11 mouse cellular contexts compared by ENCODE assay signal in the genomic region with DNA sequence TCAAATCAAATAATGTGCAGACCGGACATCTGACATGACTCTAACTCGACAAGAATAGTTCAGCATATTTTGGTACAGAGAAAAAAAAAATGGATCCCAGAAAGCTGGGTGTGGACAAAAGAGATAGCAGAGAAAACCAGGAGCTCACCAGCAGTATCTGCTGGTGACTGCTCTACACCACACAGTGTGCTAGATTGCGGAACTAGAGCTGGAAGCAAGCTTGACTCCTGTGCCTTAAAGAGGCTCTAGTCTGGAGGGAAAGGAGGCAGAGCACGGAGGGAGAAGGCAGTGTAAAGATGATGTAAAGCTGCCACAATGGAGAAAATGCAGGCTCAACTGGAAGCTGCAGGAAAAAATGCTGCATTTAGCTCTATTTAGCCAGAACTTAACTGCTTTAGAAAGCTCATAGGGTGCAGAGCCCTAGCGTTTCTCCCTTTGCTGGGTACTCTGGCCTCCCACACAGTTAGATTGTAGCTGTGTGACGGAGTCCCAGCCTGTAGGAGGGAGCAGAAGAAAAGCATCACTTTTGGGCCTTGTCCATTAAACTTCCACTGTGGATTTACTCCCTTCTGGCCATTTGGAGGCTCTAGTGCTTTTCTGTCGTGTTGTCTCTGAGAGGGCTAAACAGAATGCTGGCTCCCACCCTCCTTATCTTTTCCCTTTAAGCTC.
A peak's percentile ranks its signal among the peaks of the same experiment; 100 is the strongest.
DNase-seq lines count a peak whose midpoint lies in the region.
"Had no signal": no experiment of that assay in that cellular context is flagged by ENCODE, and none has a peak within 500 bp of the region (broad histone marks: within the 10 kb centered on the region; RNA-seq: fewer than 3 reads in every experiment).

No protein-coding gene starts in this region.

- DNase-seq in frontal cortex, adult 2 months (ENCODE audit: extremely low spot score in 1 of 2, low spot score in 1 of 2), result peak; percentile 51 to 73
- no peak for DNase-seq in frontal cortex, postnatal 14 days (ENCODE audit: low spot score in 2 of 2)
- peak; percentile 4 for DNase-seq in ovary, postnatal 14 days (ENCODE audit: low spot score)
- no peak for DNase-seq in ovary, postnatal 10 days (ENCODE audit: low spot score)
- peak; percentile 43 to 57 for DNase-seq in left cerebral cortex, postnatal 36 days (ENCODE audit: low spot score in 2 of 2)
- no peak for DNase-seq in c-Kit-positive CD71-positive TER-119-positive erythroid progenitor cells, embryonic 14.5 days (ENCODE audit: low spot score)
- DNase-seq in gastrocnemius, postnatal 4 days (ENCODE audit: low spot score in 2 of 2), result no peak
- DNase-seq: gastrocnemius, adult 2 months; kidney, postnatal 25 days; lung, adult 2 months; thymus, adult 2 months had no signal

- intact Hi-C loops in left cerebral cortex, postnatal 36 days (cut with DNase I), result loop anchor here (5.0 kb wide), 1 partner anchor 185 kb away; no protein-coding TSS in a partner anchor

Comparison
In these comparisons a context has a peak if more than half of its experiments do, and no peak if none do; other contexts are left out.
1. DNase-seq: peak in frontal cortex, adult 2 months (2 of 2), ovary, postnatal 14 days (single experiment) and left cerebral cortex, postnatal 36 days (2 of 2); none in frontal cortex, postnatal 14 days (0 of 2), ovary, postnatal 10 days (single experiment), c-Kit-positive CD71-positive TER-119-positive erythroid progenitor cells, embryonic 14.5 days (single experiment) and gastrocnemius, postnatal 4 days (0 of 2).